ENCODE assay signal across 16 mouse cellular contexts in genomic region chr3:108289311-108290130, GRCm38 (mm10). TPM values are rescaled to one million over a fixed set of nuclear protein-coding genes. Genes with fewer than 3 reads are reported as not detected.
DNase-seq lines count a peak whose midpoint lies in the region; ATAC-seq and TF ChIP-seq lines count a peak whose summit lies in the region.
"Had no signal": no experiment of that assay in that cellular context is flagged by ENCODE, and none has a peak within 500 bp of the region (broad histone marks: within the 10 kb centered on the region; RNA-seq: fewer than 3 reads in every experiment).

No protein-coding gene starts in this region.

- intact Hi-C loops in gastrocnemius, adult 2 months (cut with DNase I), result no loop called here
- intact Hi-C loops in gastrocnemius, postnatal 14 days (cut with DNase I; ENCODE audit: low total_unique reads), result no loop called here

- WGBS in kidney, postnatal 0 days, result 72% methylated on average over 13 of the region's 13 CpGs
- 47% methylated on average over 13 of the region's 13 CpGs for WGBS in lung, postnatal 0 days
- WGBS in thymus, adult 2 months, result 83% methylated on average over 13 of the region's 13 CpGs

- no peak for ATAC-seq in kidney, postnatal 0 days (replicated peaks; ENCODE audit: low FRiP score, low read depth)
- ATAC-seq in lung, postnatal 0 days, result peak; percentile 67
- ATAC-seq: forebrain, embryonic 14.5 days had no signal

- no peaks in the 10 kb centered on the region for H3K9me3 ChIP-seq in kidney, postnatal 0 days (replicated peaks; ENCODE audit: low read length)
- H3K9me3 ChIP-seq in CH12.LX (replicated peaks; ENCODE audit: low read length), result no peaks in the 10 kb centered on the region
- H3K9me3 ChIP-seq in lung, postnatal 0 days (ENCODE audit: low read length), result no peaks in the 10 kb centered on the region
- H3K9me3 ChIP-seq: hindbrain, embryonic 15.5 days; limb, embryonic 15.5 days; stomach, embryonic 15.5 days had no signal

- dilution Hi-C loops in CH12.LX (cut with MboI; ENCODE audit: extremely low pct_ligation_motif_present, extremely low pct_unique_long_range_greater_than_20kb, low sequenced_read_pairs), result no loop called here

- H3K4me2 ChIP-seq in kidney, postnatal 0 days (ENCODE audit: low read length), result no peak overlapping the region
- H3K4me2 ChIP-seq in CH12.LX (ENCODE audit: insufficient read depth, low read depth, poor library complexity, severe bottlenecking), result no peak overlapping the region
- H3K4me2 ChIP-seq in lung, postnatal 0 days (replicated peaks; ENCODE audit: low read depth, low read length), result 0 out of 2 replicates have a peak overlapping the region, but pooled peaks have one; percentile 11
- H3K4me2 ChIP-seq: limb, embryonic 15.5 days; stomach, embryonic 15.5 days had no signal

- no peak overlapping the region for H3K4me3 ChIP-seq in gastrocnemius, adult 2 months
- no peak overlapping the region for H3K4me3 ChIP-seq in kidney, postnatal 0 days (replicated peaks; ENCODE audit: low read depth, low read length)
- no peak overlapping the region for H3K4me3 ChIP-seq in CH12.LX (replicated peaks in 1 of 3; ENCODE audit: low read depth in 2 of 3, low read length in 2 of 3, poor library complexity in 1 of 3)
- H3K4me3 ChIP-seq in lung, postnatal 0 days (ENCODE audit: low read depth, low read length), result no peak overlapping the region
- no peak overlapping the region for H3K4me3 ChIP-seq in thymus, adult 2 months (ENCODE audit: control insufficient read depth, insufficient read depth, low read length)
- H3K4me3 ChIP-seq: hindbrain, embryonic 15.5 days; limb, embryonic 15.5 days; stomach, embryonic 15.5 days had no signal

- TF ChIP-seq CTCF in gastrocnemius, adult 2 months (IDR thresholded peaks at IDR 0.05), result no peak
- TF ChIP-seq CTCF in kidney, postnatal 0 days (IDR thresholded peaks at IDR 0.05; ENCODE audit: low read depth), result no peak
- TF ChIP-seq CTCF in CH12.LX (conservative IDR thresholded peaks at IDR 0.05 in 1 of 2, IDR thresholded peaks at IDR 0.05 in 1 of 2; ENCODE audit: low read depth in 2 of 2, low read length in 2 of 2), result no peak
- no peak for TF ChIP-seq CTCF in lung, postnatal 0 days (IDR thresholded peaks at IDR 0.05)
- no peak for TF ChIP-seq CTCF in thymus, adult 2 months (IDR thresholded peaks at IDR 0.05; ENCODE audit: borderline replicate concordance, control insufficient read depth, extremely low read depth, insufficient read depth, low read length, poor library complexity)

- H3K27ac ChIP-seq in gastrocnemius, adult 2 months, result peak overlapping the region; percentile 80
- peak overlapping the region; percentile 73; the same call in 1 of the 2 replicates for H3K27ac ChIP-seq in kidney, postnatal 0 days
- no peak overlapping the region for H3K27ac ChIP-seq in CH12.LX (ENCODE audit: insufficient read depth, low read depth)
- peak overlapping the region; percentile 86 for H3K27ac ChIP-seq in lung, postnatal 0 days (ENCODE audit: low read length)
- H3K27ac ChIP-seq in thymus, adult 2 months (ENCODE audit: control insufficient read depth, insufficient read depth, low read length), result no peak overlapping the region
- H3K27ac ChIP-seq: hindbrain, embryonic 15.5 days had no signal

- no peak overlapping the region for H3K9ac ChIP-seq in kidney, postnatal 0 days (ENCODE audit: low read depth, low read length)
- no peak overlapping the region for H3K9ac ChIP-seq in CH12.LX (ENCODE audit: insufficient read depth, low read depth)
- H3K9ac ChIP-seq in lung, postnatal 0 days (replicated peaks; ENCODE audit: low read depth), result no peak overlapping the region
- H3K9ac ChIP-seq: hindbrain, embryonic 15.5 days; limb, embryonic 15.5 days; stomach, embryonic 15.5 days had no signal

- peaks cover 42% of the 10 kb centered on the region for H3K4me1 ChIP-seq in kidney, postnatal 0 days (replicated peaks; ENCODE audit: insufficient read depth, low read length)
- peaks cover 5 to 32% of the 10 kb centered on the region in 2 experiments; a peak in 2 of 4 replicates for H3K4me1 ChIP-seq in CH12.LX (ENCODE audit: control insufficient read depth in 1 of 2, insufficient read depth in 2 of 2)
- peaks cover 33% of the 10 kb centered on the region; the same call in 1 of the 2 replicates for H3K4me1 ChIP-seq in lung, postnatal 0 days (ENCODE audit: insufficient read depth, low read depth, low read length)
- no peaks in the 10 kb centered on the region for H3K4me1 ChIP-seq in thymus, adult 2 months (replicated peaks; ENCODE audit: control insufficient read depth, insufficient read depth, low read length)

- TF ChIP-seq EP300 in CH12.LX (IDR thresholded peaks at IDR 0.05; ENCODE audit: low read length), result no peak
- TF ChIP-seq EP300 in lung, postnatal 0 days (IDR thresholded peaks at IDR 0.05), result peak; percentile 94

- H3K27me3 ChIP-seq in kidney, postnatal 0 days (ENCODE audit: insufficient read depth, low read length), result no peaks in the 10 kb centered on the region
- H3K27me3 ChIP-seq in CH12.LX (replicated peaks), result peaks cover 8% of the 10 kb centered on the region
- no peaks in the 10 kb centered on the region for H3K27me3 ChIP-seq in lung, postnatal 0 days (replicated peaks; ENCODE audit: insufficient read depth, low read length)
- H3K27me3 ChIP-seq in thymus, adult 2 months (ENCODE audit: control insufficient read depth, insufficient read depth, low read length), result no peaks in the 10 kb centered on the region
- H3K27me3 ChIP-seq: hindbrain, embryonic 15.5 days; limb, embryonic 15.5 days; stomach, embryonic 15.5 days had no signal

- TF ChIP-seq RAD21 in CH12.LX (IDR thresholded peaks at IDR 0.05; ENCODE audit: low read depth, low read length), result no peak

- in situ Hi-C loops in CH12.LX (cut with MboI; ENCODE audit: low pct_ligation_motif_present, low pct_unique_long_range_greater_than_20kb, low sequenced_read_pairs), result no loop called here

- H3K79me2 ChIP-seq in CH12.LX (replicated peaks; ENCODE audit: control insufficient read depth, extremely low read depth, insufficient read depth, poor library complexity, severe bottlenecking), result no peaks in the 10 kb centered on the region

- TF ChIP-seq POLR2A in CH12.LX (IDR thresholded peaks at IDR 0.05; ENCODE audit: low read depth, low read length), result no peak
- no peak for TF ChIP-seq POLR2A in thymus, adult 2 months (IDR thresholded peaks at IDR 0.05; ENCODE audit: control insufficient read depth, extremely low read depth, insufficient read depth, low read length, poor library complexity)

- no peaks in the 10 kb centered on the region for H3K36me3 ChIP-seq in kidney, postnatal 0 days (ENCODE audit: insufficient read depth, low read length)
- H3K36me3 ChIP-seq in CH12.LX (replicated peaks in 1 of 2; ENCODE audit: control insufficient read depth in 1 of 2, insufficient read depth in 1 of 2, low read length in 1 of 2), result no peaks in the 10 kb centered on the region
- no peaks in the 10 kb centered on the region for H3K36me3 ChIP-seq in lung, postnatal 0 days (ENCODE audit: insufficient read depth, low read length)
- H3K36me3 ChIP-seq in thymus, adult 2 months (ENCODE audit: control insufficient read depth, insufficient read depth, low read length), result no peaks in the 10 kb centered on the region
- H3K36me3 ChIP-seq: hindbrain, embryonic 15.5 days; limb, embryonic 15.5 days; stomach, embryonic 15.5 days had no signal

- peak; percentile 59 for DNase-seq in gastrocnemius, adult 2 months
- DNase-seq in gastrocnemius, postnatal 14 days, result no peak
- no peak for DNase-seq in kidney, postnatal 0 days (ENCODE audit: low spot score)
- DNase-seq in kidney, postnatal 14 days, result no peak
- DNase-seq in CH12.LX (ENCODE audit: extremely low read depth), result no peak
- DNase-seq in lung, postnatal 0 days (ENCODE audit: low spot score), result peak; percentile 90
- no peak for DNase-seq in thymus, adult 2 months
- DNase-seq in layer of hippocampus, adult 9-10 months (ENCODE audit: low spot score), result no peak
- DNase-seq: cerebellum, adult 8-10 months; embryo, embryonic 11 days; kidney, postnatal 25 days; thymus, postnatal 36 days had no signal

TF ChIP-seq in CH12.LX, 34 proteins besides CTCF, POLR2A, EP300 and RAD21:
- TF ChIP-seq BHLHE40 (IDR thresholded peaks at IDR 0.05; ENCODE audit: low read depth, low read length) (peak; percentile 44), USF2 (conservative IDR thresholded peaks at IDR 0.05; ENCODE audit: low read depth, low read length) (no peak)

RNA-seq across cellular contexts. Expression of gene Sort1, which starts 5.6 kb away (rescaled TPM):
- 10 to 100 TPM; 28.4 to 56.4 TPM for total RNA-seq in gastrocnemius, adult 2 months (2021)
- 10 to 100 TPM; 44.5 to 44.6 TPM for total RNA-seq in gastrocnemius, postnatal 14 days (2021)
- 11.7 and 12.4 TPM in 2 replicates for polyA plus RNA-seq in kidney, postnatal 0 days (2015; fragmentation: Nextera tagmentation; extraction: Ambion mirVana)
- total RNA-seq in CH12.LX (2012; rRNA removed) (0.50 and 1.2 TPM in 2 replicates), CH12.LX (2014; rRNA removed) (0.15 and 0.31 TPM in 2 replicates)
- 0.52 and 0.90 TPM in 2 replicates for polyA plus RNA-seq in CH12.LX (2012; ENCODE audit: insufficient read length, low read depth)
- polyA plus RNA-seq in lung, postnatal 0 days (2015; fragmentation: Nextera tagmentation; extraction: Ambion mirVana), result 30.8 and 34.2 TPM in 2 replicates
- 16.0 and 16.5 TPM in 2 replicates for polyA plus RNA-seq in thymus, adult 2 months (2012; rRNA removed)

RNA-seq across cellular contexts. Expression of gene Psma5, which starts 32.8 kb away (rescaled TPM):
- total RNA-seq in gastrocnemius, adult 2 months (2021), result 10 to 100 TPM; 51.8 to 55.7 TPM
- total RNA-seq in gastrocnemius, postnatal 14 days (2021), result 10 to 100 TPM; 64.2 to 66.3 TPM
- 254 and 255 TPM in 2 replicates for polyA plus RNA-seq in kidney, postnatal 0 days (2015; fragmentation: Nextera tagmentation; extraction: Ambion mirVana)
- 245 and 297 TPM in 2 replicates for total RNA-seq in CH12.LX (2012; rRNA removed)
- total RNA-seq in CH12.LX (2014; rRNA removed), result 341 and 378 TPM in 2 replicates
- 251 and 264 TPM in 2 replicates for polyA plus RNA-seq in CH12.LX (2012; ENCODE audit: insufficient read length, low read depth)
- polyA plus RNA-seq in lung, postnatal 0 days (2015; fragmentation: Nextera tagmentation; extraction: Ambion mirVana), result 156 and 163 TPM in 2 replicates
- polyA plus RNA-seq in thymus, adult 2 months (2012; rRNA removed), result 57.5 and 71.3 TPM in 2 replicates

Comparison
In these comparisons a context has a peak if more than half of its experiments do, and no peak if none do; other contexts are left out.
1. DNase-seq: peak in gastrocnemius, adult 2 months (single experiment) and lung, postnatal 0 days (single experiment); none in gastrocnemius, postnatal 14 days (single experiment), kidney, postnatal 0 days (single experiment), kidney, postnatal 14 days (single experiment), CH12.LX (single experiment), thymus, adult 2 months (single experiment) and layer of hippocampus, adult 9-10 months (single experiment).
2. H3K27ac ChIP-seq: peak in gastrocnemius, adult 2 months (single experiment), kidney, postnatal 0 days (single experiment) and lung, postnatal 0 days (single experiment); none in CH12.LX (single experiment) and thymus, adult 2 months (single experiment).